In genomic region chr15:80253530-80253929, GRCm38 (mm10) we compare ENCODE assay signal across 8 mouse cellular contexts. TPM values are rescaled to one million over a fixed set of nuclear protein-coding genes. Genes with fewer than 3 reads are reported as not detected.
DNase-seq lines count a peak whose midpoint lies in the region; ATAC-seq and TF ChIP-seq lines count a peak whose summit lies in the region.

No protein-coding gene starts in this region.

- H3K36me3 ChIP-seq in erythroblast, embryonic 14.5 days (ENCODE audit: control insufficient read depth), result peaks cover 84% of the 10 kb centered on the region
- H3K36me3 ChIP-seq in limb, embryonic 15.5 days, result peaks cover 62% of the 10 kb centered on the region
- H3K36me3 ChIP-seq in stomach, postnatal 0 days (ENCODE audit: control insufficient read depth, insufficient read depth, low read length), result peaks cover 35% of the 10 kb centered on the region

- H3K27ac ChIP-seq in limb, embryonic 15.5 days, result peak overlapping the region; percentile 99
- H3K27ac ChIP-seq in stomach, postnatal 0 days (replicated peaks), result peak overlapping the region; percentile 100

- peak overlapping the region; percentile 99 for H3K4me3 ChIP-seq in erythroblast, embryonic 14.5 days (replicated peaks)
- H3K4me3 ChIP-seq in limb, embryonic 15.5 days, result no peak overlapping the region
- no peak overlapping the region for H3K4me3 ChIP-seq in stomach, postnatal 0 days (ENCODE audit: low read depth, low read length)

- TF ChIP-seq EP300 in stomach, postnatal 0 days (optimal IDR thresholded peaks at IDR 0.05), result no peak

- no peaks in the 10 kb centered on the region for H3K27me3 ChIP-seq in erythroblast, embryonic 14.5 days (ENCODE audit: control insufficient read depth)
- H3K27me3 ChIP-seq in limb, embryonic 15.5 days, result no peaks in the 10 kb centered on the region
- no peaks in the 10 kb centered on the region for H3K27me3 ChIP-seq in stomach, postnatal 0 days (ENCODE audit: control insufficient read depth, insufficient read depth, low read length)

- intact Hi-C loops in left cerebral cortex, postnatal 4 days (cut with DNase I), result no loop called here

- TF ChIP-seq CTCF in stomach, postnatal 0 days (IDR thresholded peaks at IDR 0.05; ENCODE audit: low read depth), result no peak

- no peak overlapping the region for H3K9ac ChIP-seq in limb, embryonic 15.5 days
- no peak overlapping the region for H3K9ac ChIP-seq in stomach, postnatal 0 days (ENCODE audit: low read length)

- DNase-seq in lung, postnatal 10 days, result peak; percentile 40
- DNase-seq in lung, postnatal 4 days, result no peak
- DNase-seq in stomach, postnatal 0 days (ENCODE audit: low spot score), result no peak
- DNase-seq in left cerebral cortex, postnatal 4 days, result no peak
- no peak for DNase-seq in gastrocnemius, adult 8-10 months (ENCODE audit: low spot score in 2 of 2)

- peaks cover 87% of the 10 kb centered on the region for H3K4me1 ChIP-seq in erythroblast, embryonic 14.5 days (ENCODE audit: control insufficient read depth)
- peaks cover 38% of the 10 kb centered on the region for H3K4me1 ChIP-seq in limb, embryonic 15.5 days
- H3K4me1 ChIP-seq in stomach, postnatal 0 days (replicated peaks; ENCODE audit: control insufficient read depth, insufficient read depth), result peaks cover 9% of the 10 kb centered on the region

- WGBS in limb, embryonic 15.5 days, result 3% methylated on average over 2 of the region's 2 CpGs
- 22% methylated on average over 2 of the region's 2 CpGs for WGBS in stomach, postnatal 0 days

- peak overlapping the region; percentile 85; the same call in 1 of the 2 replicates for H3K4me2 ChIP-seq in limb, embryonic 15.5 days
- H3K4me2 ChIP-seq in stomach, postnatal 0 days (replicated peaks; ENCODE audit: low read depth), result no peak overlapping the region

- no peak for ATAC-seq in erythroblast, adult 5-6 weeks (replicated peaks; ENCODE audit: low FRiP score, poor library complexity, severe bottlenecking)
- ATAC-seq in limb, embryonic 15.5 days (ENCODE audit: insufficient number of reproducible peaks, low FRiP score, low TSS enrichment, low read depth), result no peak
- no peak for ATAC-seq in stomach, postnatal 0 days (ENCODE audit: low FRiP score, low TSS enrichment)

- H3K9me3 ChIP-seq in erythroblast, embryonic 14.5 days (ENCODE audit: control insufficient read depth, low read length), result no peaks in the 10 kb centered on the region
- no peaks in the 10 kb centered on the region for H3K9me3 ChIP-seq in limb, embryonic 15.5 days
- no peaks in the 10 kb centered on the region for H3K9me3 ChIP-seq in stomach, postnatal 0 days (ENCODE audit: control insufficient read depth, low read length)

RNA-seq across cellular contexts. Expression of gene Atf4, which starts 1.5 kb away (rescaled TPM):
- polyA plus RNA-seq in erythroblast, embryonic 14.5 days (2012), result 65.1 and 68.9 TPM in 2 replicates
- total RNA-seq in erythroblast, adult 5-6 weeks (2015; ENCODE audit: low replicate concordance), result 86.3 and 108 TPM in 2 replicates
- 148 and 150 TPM in 2 replicates for total RNA-seq in erythroblast, adult 5-6 weeks (2017; ENCODE audit: low replicate concordance)
- polyA plus RNA-seq in limb, embryonic 15.5 days (2015; fragmentation: Nextera tagmentation; extraction: Ambion mirVana), result 145 and 160 TPM in 2 replicates
- polyA plus RNA-seq in stomach, postnatal 0 days (2015; fragmentation: Nextera tagmentation; extraction: Ambion mirVana), result 104 and 114 TPM in 2 replicates
- total RNA-seq in left cerebral cortex, postnatal 4 days (2021), result 100 to 1,000 TPM; 116 to 119 TPM
- total RNA-seq in gastrocnemius, adult 8-10 months (2022), result 100 to 1,000 TPM; 130 to 146 (median 141) TPM

RNA-seq across cellular contexts. Expression of gene Rps19bp1, which starts 10.6 kb away (rescaled TPM):
- 6.6 and 8.7 TPM in 2 replicates for polyA plus RNA-seq in erythroblast, embryonic 14.5 days (2012)
- total RNA-seq in erythroblast, adult 5-6 weeks (2015; ENCODE audit: low replicate concordance), result 15.4 and 16.5 TPM in 2 replicates
- total RNA-seq in erythroblast, adult 5-6 weeks (2017; ENCODE audit: low replicate concordance), result 5.0 and 10.1 TPM in 2 replicates
- 47.9 and 57.0 TPM in 2 replicates for polyA plus RNA-seq in limb, embryonic 15.5 days (2015; fragmentation: Nextera tagmentation; extraction: Ambion mirVana)
- 39.5 and 43.3 TPM in 2 replicates for polyA plus RNA-seq in stomach, postnatal 0 days (2015; fragmentation: Nextera tagmentation; extraction: Ambion mirVana)
- 10 to 100 TPM; 45.1 to 50.3 TPM for total RNA-seq in left cerebral cortex, postnatal 4 days (2021)
- total RNA-seq in gastrocnemius, adult 8-10 months (2022), result 10 to 100 TPM; 12.2 to 15.4 (median 12.8) TPM

RNA-seq across cellular contexts. Expression of gene AC140267.1, which starts 17.9 kb away (rescaled TPM):
- polyA plus RNA-seq in erythroblast, embryonic 14.5 days (2012), result not detected in 2 replicates
- total RNA-seq in erythroblast, adult 5-6 weeks (2015; ENCODE audit: low replicate concordance), result not detected in 2 replicates
- total RNA-seq in erythroblast, adult 5-6 weeks (2017; ENCODE audit: low replicate concordance), result not detected in 2 replicates
- not detected in 2 replicates for polyA plus RNA-seq in limb, embryonic 15.5 days (2015; fragmentation: Nextera tagmentation; extraction: Ambion mirVana)
- not detected in 2 replicates for polyA plus RNA-seq in stomach, postnatal 0 days (2015; fragmentation: Nextera tagmentation; extraction: Ambion mirVana)
- total RNA-seq in left cerebral cortex, postnatal 4 days (2021), result 10 to 100 TPM; 21.1 to 22.2 TPM
- 10 to 100 TPM in 2 of 4 experiments, 1 to 10 TPM in 2; 3.3 to 22.6 (median 9.7) TPM for total RNA-seq in gastrocnemius, adult 8-10 months (2022)

RNA-seq across cellular contexts. Expression of gene Mief1, which starts 19.7 kb away (rescaled TPM):
- 1.5 and 1.7 TPM in 2 replicates for polyA plus RNA-seq in erythroblast, embryonic 14.5 days (2012)
- total RNA-seq in erythroblast, adult 5-6 weeks (2015; ENCODE audit: low replicate concordance), result 6.5 and 7.7 TPM in 2 replicates
- 17.8 and 18.8 TPM in 2 replicates for total RNA-seq in erythroblast, adult 5-6 weeks (2017; ENCODE audit: low replicate concordance)
- polyA plus RNA-seq in limb, embryonic 15.5 days (2015; fragmentation: Nextera tagmentation; extraction: Ambion mirVana), result 25.6 and 27.7 TPM in 2 replicates
- polyA plus RNA-seq in stomach, postnatal 0 days (2015; fragmentation: Nextera tagmentation; extraction: Ambion mirVana), result 12.6 TPM in 2 replicates
- total RNA-seq in left cerebral cortex, postnatal 4 days (2021), result 10 to 100 TPM; 29.3 to 30.6 TPM
- 10 to 100 TPM; 25.6 to 28.6 (median 26.4) TPM for total RNA-seq in gastrocnemius, adult 8-10 months (2022)

RNA-seq across cellular contexts. Expression of gene Cacna1i, which starts 33.5 kb away (rescaled TPM):
- polyA plus RNA-seq in erythroblast, embryonic 14.5 days (2012), result not detected in 2 replicates
- not detected in 2 replicates for total RNA-seq in erythroblast, adult 5-6 weeks (2015; ENCODE audit: low replicate concordance)
- total RNA-seq in erythroblast, adult 5-6 weeks (2017; ENCODE audit: low replicate concordance), result not detected in 2 replicates
- polyA plus RNA-seq in limb, embryonic 15.5 days (2015; fragmentation: Nextera tagmentation; extraction: Ambion mirVana), result 0.02 and 0.06 TPM in 2 replicates
- 0.01 TPM in 1 of 2 replicates, not detected in the other for polyA plus RNA-seq in stomach, postnatal 0 days (2015; fragmentation: Nextera tagmentation; extraction: Ambion mirVana)
- total RNA-seq in left cerebral cortex, postnatal 4 days (2021), result 10 to 100 TPM; 43.3 to 44.4 TPM
- total RNA-seq in gastrocnemius, adult 8-10 months (2022), result 1 to 10 TPM in 1 of 4 experiments, under 1 TPM in 3; 0.15 to 1.9 (median 0.38) TPM

Comparison
In these comparisons a context has a peak if more than half of its experiments do, and no peak if none do; other contexts are left out.
1. RNA of gene AC140267.1, which starts 17.9 kb away (total RNA-seq): 21.1 to 22.2 TPM in left cerebral cortex, postnatal 4 days and 3.3 to 22.6 TPM in gastrocnemius, adult 8-10 months; not detected in erythroblast, adult 5-6 weeks; every median in the first group is over 4 times any median in the second.